Mouse (Mus musculus) lung, adult 2 months (tissue): ENCODE measurements around the gene Mcm2.

Source experiments
- CTCF ChIP-seq: fragments of 200-500 bp; IDR thresholded peaks from 2 replicates; pipeline ENCODE4 v1.5.1; 2011; ENCODE audit warnings: mild to moderate bottlenecking, low read length, control low read depth; ENCODE audit not compliant: insufficient read depth
- POLR2A ChIP-seq: fragments of 200-500 bp; IDR thresholded peaks from 2 replicates; pipeline ENCODE4 v1.6.1; 2011; ENCODE audit warnings: low read depth, mild to moderate bottlenecking, control low read depth, low read length, borderline replicate concordance; ENCODE audit errors: extremely low read depth

GRCm38 (mm10) chr6:88934816-88935215 lies 36.2 kb upstream of the Mcm2 start:
- TF ChIP-seq POLR2A: no peak
- no peak for TF ChIP-seq CTCF
